Mouse (Mus musculus) E14TG2a.4 (cell line): ENCODE results near the gene Rad51ap2.

Experiments used
- H3K27me3 ChIP-seq: 2 replicates; pipeline ENCODE4 v1.6.1; 2014; ENCODE audit warnings: low read length, control low read depth; ENCODE audit not compliant: insufficient read depth
- H3K36me3 ChIP-seq: 2 replicates; pipeline ENCODE4 v1.6.1; 2014; ENCODE audit warnings: low read length, control low read depth; ENCODE audit not compliant: insufficient read depth
- H3K4me1 ChIP-seq: replicated peaks from 2 replicates; pipeline ENCODE4 v1.6.1; 2014; ENCODE audit warnings: low read depth, low read length, control low read depth
- H3K4me3 ChIP-seq: replicated peaks from 2 replicates; pipeline ENCODE4 v1.5.1; 2014; ENCODE audit warnings: mild to moderate bottlenecking, low read length
- H3K9me3 ChIP-seq: 2 replicates; pipeline ENCODE4 v1.6.1; 2014; ENCODE audit warnings: low read length, control low read depth
- CTCF ChIP-seq: conservative IDR thresholded peaks from 2 replicates; pipeline ENCODE4 v1.5.1; 2014; ENCODE audit warnings: low read length
- NANOG ChIP-seq: IDR thresholded peaks from 2 replicates; pipeline ENCODE4 v1.6.1; 2014; ENCODE audit warnings: borderline replicate concordance, low read length, mixed read lengths
- POU5F1 ChIP-seq: IDR thresholded peaks from 2 replicates; pipeline ENCODE4 v1.6.1; 2014; ENCODE audit warnings: low read length, borderline replicate concordance

The Rad51ap2 gene

GRCm38 (mm10) chr12:11455549-11456194 is at the start of gene Rad51ap2:
Gene Rad51ap2 (plus strand): TSS chr12:11456079.
- Histone ChIP-seq H3K9me3 (no peaks in the 10 kb centered on the region), H3K27me3 (peaks cover 9% of the 10 kb centered on the region), H3K4me1 (peaks cover 8% of the 10 kb centered on the region; the same call in 1 of the 2 replicates), H3K36me3 (no peaks in the 10 kb centered on the region), H3K4me3 (peak within 1 kb of the TSS; percentile 81)
- TF ChIP-seq NANOG: no peak
- no peak for TF ChIP-seq CTCF
- TF ChIP-seq POU5F1: no peak

- Histone ChIP-seq H3K27me3 (no peaks in the 10 kb centered on the region), H3K36me3 (no peaks in the 10 kb centered on the region), H3K9me3 (no peaks in the 10 kb centered on the region), H3K4me1 (no peaks in the 10 kb centered on the region), H3K4me3 (no peak overlapping the region)
- no peak for TF ChIP-seq POU5F1
- no peak for TF ChIP-seq NANOG
- no peak for TF ChIP-seq CTCF
These were observed 48.2 kb upstream of the Rad51ap2 start for GRCm38 (mm10) chr12:11407679-11408078.

GRCm38 (mm10) chr12:11418112-11418511 is 37.8 kb upstream of the Rad51ap2 start:
- Histone ChIP-seq H3K27me3 (no peaks in the 10 kb centered on the region), H3K36me3 (no peaks in the 10 kb centered on the region), H3K4me1 (no peaks in the 10 kb centered on the region), H3K9me3 (peaks cover 6% of the 10 kb centered on the region; the same call in 1 of the 2 replicates), H3K4me3 (no peak overlapping the region)
- no peak for TF ChIP-seq NANOG
- no peak for TF ChIP-seq CTCF
- no peak for TF ChIP-seq POU5F1

DNA sequence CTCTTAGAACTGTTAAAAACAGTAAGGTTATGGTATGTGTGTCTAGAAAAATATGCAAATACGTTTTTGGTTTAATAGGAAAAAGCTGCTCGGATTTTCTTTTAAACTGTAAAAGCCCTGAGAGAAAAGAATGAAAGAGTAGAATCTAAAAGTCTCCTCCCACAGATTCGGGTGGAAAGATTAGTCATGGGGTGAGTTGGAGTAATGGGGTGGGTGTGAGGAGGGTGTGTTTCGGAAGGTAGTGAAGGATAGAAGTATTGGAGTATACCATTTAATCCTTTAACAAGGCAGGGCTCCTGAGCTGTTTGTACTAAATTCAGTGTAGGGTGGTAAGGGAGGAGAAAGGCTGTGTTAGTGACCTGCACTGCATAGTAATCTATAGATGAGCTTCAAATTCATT is 28.5 kb upstream of the Rad51ap2 start:
- TF ChIP-seq NANOG (no peak), POU5F1 (no peak), CTCF (no peak)
- Histone ChIP-seq H3K27me3 (no peaks in the 10 kb centered on the region), H3K4me3 (no peak overlapping the region), H3K4me1 (no peaks in the 10 kb centered on the region), H3K9me3 (no peaks in the 10 kb centered on the region), H3K36me3 (no peaks in the 10 kb centered on the region)

DNA sequence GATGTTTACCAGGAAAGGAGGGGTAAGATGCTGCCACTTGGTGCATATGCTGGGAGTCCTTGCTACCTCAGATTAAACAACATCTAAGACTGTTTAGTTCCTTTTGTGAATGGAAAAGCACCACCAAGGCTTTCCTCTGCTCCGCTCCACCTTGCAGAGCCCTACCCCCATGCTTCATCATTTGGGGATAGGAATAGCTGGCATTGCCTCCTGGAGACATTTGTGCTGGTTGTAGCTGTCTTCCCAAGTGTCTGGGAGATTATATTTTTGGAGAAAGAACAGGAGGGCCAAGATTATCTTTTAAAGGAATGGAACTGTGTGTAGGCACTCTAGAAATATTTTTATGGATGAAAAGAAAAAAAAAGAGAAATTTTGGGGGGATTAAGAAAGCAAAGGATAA is 22.8 kb upstream of the Rad51ap2 start:
- no peak for TF ChIP-seq NANOG
- no peak for TF ChIP-seq POU5F1
- TF ChIP-seq CTCF: no peak
- Histone ChIP-seq H3K27me3 (peaks cover 43% of the 10 kb centered on the region), H3K4me3 (no peak overlapping the region), H3K36me3 (no peaks in the 10 kb centered on the region), H3K9me3 (no peaks in the 10 kb centered on the region), H3K4me1 (peaks cover 33% of the 10 kb centered on the region)

DNA sequence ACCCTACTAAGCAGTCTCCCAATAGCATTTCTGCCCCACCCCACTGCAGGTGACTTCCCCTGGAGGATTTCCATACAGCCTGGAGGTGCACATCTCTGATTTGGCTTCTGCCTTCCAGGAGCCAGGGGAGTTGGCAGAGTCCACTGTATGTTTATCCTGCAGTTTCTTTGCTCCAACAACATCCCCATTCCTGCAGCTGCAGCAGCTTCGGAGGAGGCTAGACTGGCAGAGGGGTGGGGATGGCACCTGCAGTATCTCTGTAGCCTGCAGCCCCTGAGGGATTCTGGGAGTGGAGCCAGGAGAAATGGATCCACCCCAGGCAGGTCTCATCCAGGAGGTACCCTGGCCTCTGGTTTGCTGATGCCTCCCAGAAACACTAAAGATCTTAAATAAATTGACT is 22.2 kb upstream of the Rad51ap2 start:
- Histone ChIP-seq H3K9me3 (no peaks in the 10 kb centered on the region), H3K36me3 (no peaks in the 10 kb centered on the region), H3K27me3 (peaks cover 49% of the 10 kb centered on the region), H3K4me1 (peaks cover 36% of the 10 kb centered on the region), H3K4me3 (no peak overlapping the region)
- no peak for TF ChIP-seq NANOG
- TF ChIP-seq POU5F1: no peak
- no peak for TF ChIP-seq CTCF

GRCm38 (mm10) chr12:11434446-11434845 is 21.4 kb upstream of the Rad51ap2 start:
- no peaks in the 10 kb centered on the region for H3K36me3 ChIP-seq
- H3K27me3 ChIP-seq: peaks cover 51% of the 10 kb centered on the region
- TF ChIP-seq NANOG (no peak), POU5F1 (no peak), CTCF (no peak)
- H3K4me3 ChIP-seq: no peak overlapping the region
- no peaks in the 10 kb centered on the region for H3K9me3 ChIP-seq
- peaks cover 36% of the 10 kb centered on the region for H3K4me1 ChIP-seq

- Histone ChIP-seq H3K9me3 (no peaks in the 10 kb centered on the region), H3K4me3 (no peak overlapping the region), H3K27me3 (peaks cover 52% of the 10 kb centered on the region), H3K4me1 (peaks cover 36% of the 10 kb centered on the region), H3K36me3 (no peaks in the 10 kb centered on the region)
- no peak for TF ChIP-seq POU5F1
- no peak for TF ChIP-seq CTCF
- TF ChIP-seq NANOG: no peak
These were observed 20.4 kb upstream of the Rad51ap2 start for GRCm38 (mm10) chr12:11435246-11436022.

GRCm38 (mm10) chr12:11436023-11436350 is 19.9 kb upstream of the Rad51ap2 start:
- H3K36me3 ChIP-seq: no peaks in the 10 kb centered on the region
- peaks cover 56% of the 10 kb centered on the region for H3K27me3 ChIP-seq
- TF ChIP-seq POU5F1 (no peak), NANOG (no peak), CTCF (no peak)

More at GRCm38 (mm10) chr12:11436023-11436350, 19.9 kb upstream of the Rad51ap2 start:
- Histone ChIP-seq H3K4me1 (peaks cover 36% of the 10 kb centered on the region), H3K4me3 (peak overlapping the region; percentile 59), H3K9me3 (no peaks in the 10 kb centered on the region)
